Mouse (Mus musculus): ENCODE measurements around the gene B3gat2.

The B3gat2 gene

DNA sequence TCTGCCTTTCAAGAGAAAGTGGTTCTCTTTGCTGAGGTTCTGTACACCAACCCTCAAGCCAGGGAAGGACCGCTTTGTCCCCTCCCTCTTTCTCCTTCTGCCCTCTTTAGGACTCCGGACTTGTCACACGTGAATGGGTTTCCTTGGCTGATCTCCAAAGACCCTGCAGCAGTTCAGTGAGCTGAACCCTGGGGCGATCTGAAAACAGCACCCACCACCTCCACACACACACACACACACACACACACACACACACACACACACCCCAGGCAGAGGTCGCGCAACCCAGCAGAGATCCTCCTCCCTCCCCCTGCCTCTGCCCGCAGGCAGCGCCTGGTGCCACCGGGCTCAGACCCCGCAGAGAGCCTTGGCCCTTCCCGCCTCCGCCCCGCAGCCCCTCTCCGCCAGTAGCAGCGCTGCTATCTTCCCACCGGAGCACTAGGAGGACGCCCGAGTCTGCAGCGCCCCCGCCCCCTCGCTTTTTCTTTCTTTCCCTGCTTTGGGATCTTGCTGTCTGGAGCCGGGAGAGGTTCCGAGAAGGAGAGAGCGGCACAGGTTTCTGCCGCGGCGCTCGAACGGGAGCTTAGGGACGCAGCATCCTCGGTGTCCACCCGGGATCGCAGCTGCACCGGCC, at the start of gene B3gat2:
Gene B3gat2 (plus strand): TSS at position 252 of the 634 bp plus-strand sequence.
- no peak for DNase-seq (ENCODE audit: low read depth)

DNA sequence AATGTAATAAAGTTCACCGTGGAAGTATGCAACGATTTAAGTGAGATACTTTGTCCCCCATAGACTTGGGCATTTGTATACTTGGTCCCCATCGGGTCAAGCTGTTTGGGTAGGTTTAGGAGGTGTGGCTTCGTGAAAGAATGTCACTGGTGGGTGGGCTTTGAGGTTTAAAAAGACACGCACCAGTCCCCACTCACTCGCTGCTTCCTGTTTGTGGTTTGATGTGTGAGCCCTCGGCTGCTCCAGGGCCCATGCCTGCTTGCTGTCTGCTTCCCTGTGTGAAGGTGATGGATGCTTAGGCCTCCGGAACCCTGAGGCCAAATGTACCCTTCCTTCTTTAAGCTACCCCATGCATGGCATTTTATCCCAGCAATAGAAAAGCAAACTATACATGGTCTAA, 41.2 kb upstream of the B3gat2 start:
- no peak for DNase-seq (ENCODE audit: low read depth)

DNA sequence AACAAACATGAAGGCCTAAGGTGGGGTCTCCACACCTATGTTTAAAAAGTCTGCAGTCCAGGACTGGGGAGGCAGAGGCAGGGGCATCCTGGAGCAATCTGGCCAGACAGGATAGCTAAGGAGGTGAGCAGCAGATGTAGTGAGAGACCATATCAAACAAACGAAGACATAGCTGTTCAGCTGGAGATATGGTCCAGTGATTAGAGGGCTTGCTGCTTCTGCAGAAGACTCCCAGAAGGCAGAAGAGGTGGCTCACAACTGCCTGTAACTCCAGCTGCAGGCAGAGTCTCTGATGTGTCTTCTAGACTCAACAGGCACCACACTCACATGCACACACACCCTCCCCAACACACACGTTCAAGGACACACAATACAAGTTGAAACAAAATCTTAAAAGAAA, 40.5 kb upstream of the B3gat2 start:
- no peak for DNase-seq (ENCODE audit: low read depth)

GRCm38 (mm10) chr1:23722469-23723372, 38.8 kb upstream of the B3gat2 start:
- no peak for DNase-seq (ENCODE audit: low read depth)

GRCm38 (mm10) chr1:23731324-23731723, 30.2 kb upstream of the B3gat2 start:
- DNase-seq (ENCODE audit: low read depth) = no peak

DNA sequence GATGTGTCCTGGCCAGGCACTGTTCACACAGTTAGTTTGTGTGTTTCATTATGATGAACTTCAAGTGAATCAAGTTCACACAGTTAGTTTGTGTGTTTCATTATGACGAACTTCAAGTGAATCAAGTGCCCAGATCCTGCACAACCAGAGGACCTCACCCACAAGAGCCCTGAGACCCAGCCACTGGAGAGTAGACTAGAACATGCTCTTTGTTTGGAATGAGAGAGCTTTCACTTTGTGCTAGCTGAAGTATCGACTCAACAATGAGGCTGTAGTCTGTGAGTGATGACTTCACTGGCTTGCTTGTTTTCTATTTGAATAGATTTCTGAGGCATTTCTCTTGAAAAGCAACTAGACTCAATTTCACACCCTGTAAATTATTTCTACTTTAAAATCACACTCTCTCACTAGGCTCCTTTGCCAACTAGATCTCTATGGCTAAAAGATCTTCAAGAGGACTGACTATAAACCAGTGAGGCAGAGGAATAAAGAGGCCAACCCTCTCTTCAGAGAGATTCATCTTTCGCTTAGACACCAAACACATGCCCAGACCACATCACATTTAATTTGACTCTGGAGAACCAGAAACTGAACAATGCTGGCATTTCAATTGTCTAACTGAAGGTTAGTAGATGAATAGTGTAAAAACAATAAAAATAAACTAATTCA, 10.6 kb upstream of the B3gat2 start:
- DNase-seq (ENCODE audit: low read depth) = no peak

- DNase-seq (ENCODE audit: low read depth) = no peak
Observed at GRCm38 (mm10) chr1:23753091-23753490, 8.5 kb upstream of the B3gat2 start.

DNA sequence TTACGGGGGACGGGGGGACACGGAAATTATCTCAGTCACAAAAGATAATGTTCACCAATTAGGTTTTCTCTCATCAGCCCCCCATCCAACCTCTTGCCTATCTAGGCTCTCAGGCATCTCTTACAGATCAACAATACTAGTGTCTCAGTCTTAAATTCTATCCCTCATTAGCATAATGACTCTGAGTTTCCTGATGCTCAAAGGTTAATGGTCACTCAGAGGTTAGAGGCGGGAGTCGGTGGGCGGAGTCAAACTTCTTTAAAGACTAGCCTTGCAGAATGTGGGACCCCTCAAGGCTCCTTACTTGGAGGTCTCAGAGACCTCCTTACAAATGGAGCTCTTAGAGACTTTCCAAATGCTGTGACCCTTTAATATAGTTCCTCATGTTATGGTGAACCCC, 8.0 kb upstream of the B3gat2 start:
- DNase-seq (ENCODE audit: low read depth) = no peak

DNA sequence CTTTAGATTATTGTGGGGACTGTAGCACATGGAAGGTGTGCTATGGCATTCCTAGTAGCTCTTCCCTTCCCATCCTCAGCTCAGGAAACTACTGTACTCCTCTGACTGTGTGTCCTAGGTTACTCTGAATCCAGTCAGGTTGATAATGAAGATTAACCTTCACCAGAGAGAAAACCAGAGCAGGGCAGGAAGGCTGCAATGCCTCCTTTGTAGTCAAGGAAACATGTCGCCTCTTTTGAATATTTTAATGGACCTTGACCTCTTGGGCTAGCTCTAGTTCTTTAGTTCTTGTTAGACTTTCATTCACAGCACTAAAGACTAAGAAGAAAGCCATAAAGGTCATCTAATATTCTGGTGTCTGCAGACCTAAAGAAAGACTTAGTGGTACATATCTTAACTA, 7.2 kb upstream of the B3gat2 start:
- no peak for DNase-seq (ENCODE audit: low read depth)

DNA sequence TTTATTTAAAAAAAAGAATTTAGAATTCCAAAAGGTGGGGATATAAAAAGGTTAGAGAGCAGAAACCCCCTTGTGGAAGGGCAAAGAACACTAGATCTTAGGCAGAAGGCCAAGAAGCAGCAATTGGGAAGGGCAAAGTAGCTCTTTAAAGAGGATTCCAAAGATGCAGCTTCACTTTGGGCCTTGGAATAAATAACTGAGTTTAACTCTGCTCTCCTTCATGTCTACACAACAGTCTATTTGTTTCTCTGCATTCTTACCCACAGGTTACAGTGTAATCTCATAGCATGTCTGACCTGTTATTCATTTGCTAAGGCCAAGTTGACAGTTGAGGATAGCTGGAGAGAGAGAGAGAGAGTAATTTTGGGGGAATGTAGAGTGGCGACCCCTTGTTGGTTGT, 6.6 kb upstream of the B3gat2 start:
- no peak for DNase-seq (ENCODE audit: low read depth)

DNA sequence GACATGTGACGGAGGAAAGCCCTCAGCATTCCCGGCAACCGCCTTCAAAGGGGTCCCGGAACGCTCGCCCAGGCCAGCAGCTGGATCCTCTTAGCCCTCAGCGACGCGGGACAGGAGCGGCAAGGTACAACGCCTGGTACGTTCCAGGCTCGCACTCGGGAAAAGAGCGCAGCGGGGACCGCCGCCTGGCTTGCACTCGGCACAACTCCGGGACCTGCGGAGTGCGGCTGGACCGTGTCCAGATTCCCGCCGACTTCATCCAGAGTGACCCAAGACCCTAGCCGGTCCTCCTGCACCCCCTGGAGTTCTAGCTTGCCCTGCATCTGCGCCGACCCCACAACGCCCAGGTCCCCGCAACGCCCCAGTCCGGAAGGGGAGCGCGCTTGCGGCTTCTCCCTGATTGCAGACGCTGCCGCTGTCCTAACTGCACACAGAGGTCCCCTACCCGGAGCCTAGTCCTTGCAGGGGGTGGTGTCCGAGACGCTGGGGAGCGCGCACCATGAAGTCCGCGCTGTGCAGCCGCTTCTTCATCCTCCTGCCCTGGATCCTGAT, 659 bp downstream of the B3gat2 start:
- DNase-seq (ENCODE audit: low read depth) = no peak

DNA sequence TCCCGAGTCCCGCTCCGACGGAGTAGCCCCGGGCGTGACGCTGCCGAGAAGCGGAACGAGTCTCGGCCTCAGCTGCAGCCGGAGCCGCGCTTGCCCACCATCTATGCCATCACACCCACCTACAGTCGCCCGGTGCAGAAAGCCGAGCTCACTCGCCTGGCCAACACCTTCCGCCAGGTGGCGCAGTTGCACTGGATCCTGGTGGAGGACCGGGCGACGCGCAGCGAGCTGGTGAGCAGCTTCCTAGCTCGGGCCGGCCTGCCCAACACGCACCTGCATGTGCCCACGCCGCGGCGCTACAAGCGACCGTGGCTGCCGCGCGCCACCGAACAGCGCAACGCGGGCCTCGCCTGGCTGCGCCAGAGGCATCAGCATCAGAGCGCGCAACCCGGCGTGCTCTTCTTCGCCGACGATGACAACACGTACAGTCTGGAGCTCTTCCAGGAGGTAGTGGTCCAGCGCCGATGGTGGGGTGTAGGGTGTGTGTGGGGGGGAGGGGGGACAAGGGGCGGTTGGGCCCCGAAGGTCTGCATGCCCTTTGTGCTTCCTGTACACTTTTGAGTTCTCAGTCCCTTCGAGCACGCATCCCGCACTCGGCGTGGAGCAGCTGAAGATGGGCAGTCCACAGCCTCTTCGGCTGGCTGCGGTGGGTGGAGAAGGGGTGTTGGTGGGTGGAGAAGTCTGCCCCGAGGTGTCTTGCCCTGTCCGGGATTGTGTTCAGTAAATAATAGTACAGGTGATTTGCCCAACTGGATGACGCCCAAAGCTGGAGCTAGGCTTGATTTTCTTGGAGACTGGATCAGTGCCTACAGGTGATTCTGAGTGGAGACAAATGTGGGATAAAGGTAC, 1.5 kb downstream of the B3gat2 start:
- peak; percentile 2 for DNase-seq (ENCODE audit: low read depth)

DNA sequence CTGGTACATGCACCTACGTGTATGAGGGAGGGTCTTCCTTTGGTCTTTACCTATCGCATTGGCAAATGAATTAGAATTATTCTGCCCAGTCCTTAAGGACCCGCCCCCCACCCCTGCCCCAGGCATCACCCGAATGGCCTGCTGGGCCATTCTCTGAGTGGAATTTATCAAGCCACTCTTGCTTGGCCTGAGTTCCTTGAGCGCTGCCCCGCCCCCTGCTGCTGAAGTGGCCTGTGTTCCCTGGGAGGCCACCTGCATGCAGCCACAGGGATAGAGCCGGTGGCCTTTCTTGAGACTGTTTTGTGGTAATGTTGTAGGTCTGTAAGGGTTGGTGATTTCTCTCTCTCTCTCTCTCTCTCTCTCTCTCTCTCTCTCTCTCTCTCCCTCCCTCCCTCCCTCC, 2.2 kb downstream of the B3gat2 start:
- DNase-seq (ENCODE audit: low read depth) = no peak

- no peak for DNase-seq (ENCODE audit: low read depth)
Observed at GRCm38 (mm10) chr1:23764710-23765109, 3.2 kb downstream of the B3gat2 start.

GRCm38 (mm10) chr1:23773039-23773438, 11.5 kb downstream of the B3gat2 start:
- no peak for DNase-seq (ENCODE audit: low read depth)

GRCm38 (mm10) chr1:23792737-23793533, 31.4 kb downstream of the B3gat2 start:
- peak; percentile 75 for DNase-seq (ENCODE audit: low read depth)

DNA sequence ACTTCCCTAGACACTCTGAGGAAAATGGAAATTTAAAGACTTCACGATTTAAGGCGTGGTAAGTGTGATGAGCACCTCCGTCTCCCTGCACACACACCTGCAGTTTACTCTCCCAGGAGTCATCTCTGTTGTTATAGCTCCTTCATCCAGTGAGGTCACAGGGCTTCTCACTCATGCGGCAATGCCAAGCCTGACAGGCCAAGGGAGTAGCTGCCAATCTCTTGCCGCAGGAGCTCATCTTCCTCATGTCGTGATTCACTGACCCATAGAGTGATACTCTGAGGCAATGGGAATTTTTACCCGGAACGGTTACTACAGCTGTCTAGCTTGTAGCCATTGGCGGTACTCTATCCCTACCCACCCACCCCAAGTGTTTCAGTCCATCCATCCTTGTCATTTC, 36.8 kb downstream of the B3gat2 start:
- no peak for DNase-seq (ENCODE audit: low read depth)

GRCm38 (mm10) chr1:23821615-23822014, 60.1 kb downstream of the B3gat2 start:
- no peak for DNase-seq (ENCODE audit: low read depth)

GRCm38 (mm10) chr1:23826887-23827758, 65.6 kb downstream of the B3gat2 start:
- DNase-seq (ENCODE audit: low read depth) = peak; percentile 70

- DNase-seq (ENCODE audit: low read depth) = no peak
Observed at GRCm38 (mm10) chr1:23834246-23834645, 72.7 kb downstream of the B3gat2 start.
